Mouse (Mus musculus) adrenal gland, postnatal 4 days (tissue): ENCODE measurements around the gene Trip11. TPM values are rescaled to one million over a fixed set of nuclear protein-coding genes. Genes with fewer than 3 reads are reported as not detected.

Source experiments
- DNase-seq, 2 experiments: peaks; one replicate each; pipeline ENCODE4 v3.0.0; 2021 to 2022; ENCODE audit warnings: low spot score in 2 of 2, mixed read lengths in 2 of 2
- total RNA-seq, 2 experiments: library from RNA; stranded (reverse); gene quantifications; 2 replicates each; pipeline ENCODE4 v1.2.3; 2021

Trip11 gene
- total RNA-seq, 2 experiments from 2014 or later: 32.0 to 36.9 TPM

DNA sequence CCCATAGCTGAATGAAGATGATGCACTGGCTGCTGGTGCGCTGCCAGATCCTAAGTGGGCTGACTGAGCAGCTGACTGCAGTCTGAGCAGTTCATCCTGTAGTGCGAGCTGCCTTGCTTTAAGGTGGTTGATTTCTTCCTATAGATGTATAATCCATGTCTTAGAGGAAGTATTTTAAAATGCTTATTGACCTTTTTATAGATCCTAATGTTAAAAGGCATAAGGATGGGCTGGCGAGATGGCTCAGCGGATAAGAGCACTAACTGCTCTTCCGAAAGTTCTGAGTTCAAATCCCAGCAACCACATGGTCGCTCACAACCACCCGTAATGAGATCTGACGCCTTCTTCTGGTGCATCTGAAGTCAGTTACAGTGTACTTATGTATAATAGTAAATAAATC is 14.1 kb downstream of the Trip11 start:
- DNase-seq: no peak

GRCm38 (mm10) chr12:101897113-101897512 is 16.0 kb downstream of the Trip11 start:
- DNase-seq: no peak

- DNase-seq: no peak
These were observed 19.8 kb downstream of the Trip11 start for GRCm38 (mm10) chr12:101893296-101893695.

DNA sequence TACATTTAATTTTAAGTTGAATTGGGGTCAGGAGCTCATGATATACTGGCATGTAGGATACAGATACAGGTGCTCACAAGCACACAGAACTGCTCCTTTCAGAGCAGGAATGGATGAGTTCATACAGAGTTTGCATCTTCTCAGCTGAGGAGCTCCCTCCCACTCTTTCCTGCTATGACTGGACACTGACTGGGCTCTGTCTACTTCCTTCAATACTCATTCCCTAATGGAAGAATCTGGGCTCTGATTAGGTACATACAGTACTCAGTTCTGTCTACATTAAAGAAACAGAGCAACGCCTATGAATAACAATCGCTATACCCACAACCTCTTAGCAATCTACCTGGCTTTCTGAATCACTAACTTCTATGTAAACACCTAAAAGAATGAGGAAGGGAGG is 20.2 kb downstream of the Trip11 start:
- DNase-seq: no peak

- DNase-seq: no peak
These were observed 22.0 kb downstream of the Trip11 start for GRCm38 (mm10) chr12:101891066-101891465.

GRCm38 (mm10) chr12:101889351-101889750 is 23.7 kb downstream of the Trip11 start:
- DNase-seq: no peak

- no peak for DNase-seq
These were observed 24.8 kb downstream of the Trip11 start for GRCm38 (mm10) chr12:101888312-101888711.

- no peak for DNase-seq
These were observed 28.1 kb downstream of the Trip11 start for GRCm38 (mm10) chr12:101884926-101885325.

DNA sequence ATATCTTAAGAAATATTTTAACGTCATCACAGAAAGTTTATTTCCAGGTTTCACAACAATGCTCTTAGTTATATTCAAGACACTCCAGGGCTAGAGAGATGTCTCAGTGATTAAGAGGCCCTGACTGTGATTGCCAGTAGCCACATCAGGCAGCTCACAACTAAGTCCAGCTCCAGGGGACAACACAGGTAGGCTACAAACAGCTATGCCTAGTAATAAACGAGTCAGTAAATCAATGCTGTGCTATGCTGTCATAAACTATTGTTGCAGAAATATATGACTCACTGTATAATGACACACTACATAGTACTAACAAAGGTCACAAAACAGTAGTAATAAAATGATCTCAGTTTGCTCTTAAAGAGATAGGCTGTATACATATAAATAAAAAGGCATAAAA is 36.7 kb downstream of the Trip11 start:
- DNase-seq: no peak

DNA sequence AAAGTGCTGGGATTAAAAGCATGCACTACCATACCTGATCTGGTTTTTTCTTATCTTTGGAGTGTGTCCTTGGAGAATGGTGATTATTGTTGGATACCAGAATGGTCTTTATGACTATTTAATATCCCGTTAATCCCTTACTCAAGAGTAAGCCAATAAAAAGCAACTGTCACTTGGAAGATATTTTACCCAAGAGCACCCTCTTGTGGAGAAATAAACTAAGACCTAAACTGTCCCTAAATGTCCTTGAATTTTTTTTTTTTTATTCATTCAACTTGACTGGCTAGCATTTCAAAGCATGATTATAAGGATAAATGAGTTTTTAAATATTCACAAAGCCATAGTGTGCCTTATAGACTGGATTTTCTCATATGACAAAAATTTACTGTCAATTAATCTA is 38.0 kb downstream of the Trip11 start:
- no peak for DNase-seq

DNA sequence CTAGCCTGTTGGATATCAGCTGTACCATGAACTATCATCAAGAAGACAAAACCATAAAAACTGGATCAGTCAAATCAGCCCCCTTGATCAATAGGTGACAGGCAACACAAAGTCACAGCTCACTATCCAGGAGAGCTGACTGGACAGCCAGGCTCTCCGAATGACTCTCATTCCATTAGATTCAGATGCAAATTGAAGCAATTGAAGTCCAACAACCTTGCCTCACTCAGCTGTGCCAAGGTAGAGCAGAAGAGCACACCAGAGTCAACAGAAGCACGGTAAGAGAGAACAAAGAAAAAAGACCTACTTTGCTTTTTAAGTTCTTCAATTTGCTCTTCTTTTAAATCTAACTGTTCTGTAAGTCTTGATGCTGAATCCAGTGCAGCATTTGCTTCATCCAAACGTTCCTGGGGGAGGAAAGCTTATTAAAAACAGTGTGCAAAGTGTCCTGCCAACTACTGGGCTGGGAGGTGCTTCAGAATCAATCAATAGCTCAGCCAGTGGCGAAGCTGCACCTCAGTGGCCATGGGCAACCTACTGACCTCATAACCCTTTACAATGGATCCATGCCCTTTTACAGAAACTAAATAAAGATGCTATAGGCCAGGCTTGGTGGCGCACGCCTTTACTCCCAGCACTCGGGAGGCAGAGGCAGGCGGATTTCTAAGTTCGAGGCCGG is 50.6 kb downstream of the Trip11 start:
- no peak for DNase-seq

- DNase-seq: no peak
These were observed 52.8 kb downstream of the Trip11 start for GRCm38 (mm10) chr12:101860256-101860655.

DNA sequence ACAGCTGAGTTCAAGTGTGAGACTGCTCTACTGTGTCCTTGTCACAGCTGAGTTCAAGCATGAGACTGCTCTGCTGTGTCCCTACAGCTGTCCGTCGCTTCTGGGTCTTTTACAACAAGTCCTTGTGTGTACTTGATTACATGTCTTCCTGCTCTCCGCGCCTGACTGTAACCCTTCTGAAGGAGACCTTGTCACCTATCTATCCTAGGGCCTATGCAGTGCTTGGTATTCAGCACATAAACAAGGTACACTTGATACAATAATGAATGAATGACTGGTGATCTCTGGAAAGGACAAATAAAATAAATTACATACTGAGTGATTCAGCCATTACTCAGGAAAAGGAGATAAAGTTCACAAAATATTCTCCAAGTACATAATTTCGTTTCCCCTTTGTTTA is 55.1 kb downstream of the Trip11 start:
- DNase-seq: no peak

GRCm38 (mm10) chr12:101854336-101854735 is 58.7 kb downstream of the Trip11 start:
- DNase-seq: no peak

- DNase-seq: no peak
These were observed 61.1 kb downstream of the Trip11 start for GRCm38 (mm10) chr12:101851846-101852564.

GRCm38 (mm10) chr12:101851314-101851713 is 61.8 kb downstream of the Trip11 start:
- no peak for DNase-seq

- no peak for DNase-seq
These were observed 76.4 kb downstream of the Trip11 start for GRCm38 (mm10) chr12:101836546-101837274.

DNA sequence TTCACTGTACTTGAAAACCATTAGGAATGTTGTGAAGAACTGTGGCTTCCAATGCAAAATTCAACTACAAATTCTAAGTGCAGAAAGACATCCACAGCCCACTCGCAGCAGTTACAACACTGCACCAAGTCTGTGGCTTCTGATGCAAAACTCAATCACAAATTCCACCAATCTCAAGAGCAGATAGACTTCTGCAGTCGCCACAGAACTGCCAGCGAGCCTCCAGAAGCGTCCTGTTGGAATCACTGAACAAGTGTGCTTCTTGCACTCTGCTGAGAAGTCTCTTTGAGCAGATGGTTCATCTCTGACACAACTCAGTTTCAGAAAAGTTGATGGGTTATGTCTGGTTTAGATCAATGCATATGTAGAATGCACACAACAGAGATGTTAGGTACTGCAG is 78.4 kb downstream of the Trip11 start:
- DNase-seq: no peak

DNA sequence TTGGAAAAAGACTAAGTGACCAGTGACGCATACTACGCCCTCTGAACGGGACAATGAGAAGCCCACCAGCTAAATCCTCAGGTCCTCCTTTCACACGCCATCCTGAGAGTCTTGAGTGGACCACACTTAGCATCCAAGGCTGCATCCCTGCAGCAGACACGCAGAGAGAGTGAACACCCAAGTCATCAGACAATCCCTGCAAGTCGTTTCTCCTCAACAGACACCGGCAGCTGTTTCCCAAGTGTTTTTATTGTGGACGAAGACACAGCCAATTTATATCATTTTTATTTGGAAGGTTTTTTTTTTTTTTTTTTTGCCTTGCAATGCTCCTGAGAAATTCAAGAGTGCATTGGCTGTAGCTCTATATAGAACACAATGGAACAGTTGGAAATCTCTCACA is 79.3 kb downstream of the Trip11 start:
- no peak for DNase-seq

GRCm38 (mm10) chr12:101833115-101833506 is 80.0 kb downstream of the Trip11 start:
- no peak for DNase-seq

DNA sequence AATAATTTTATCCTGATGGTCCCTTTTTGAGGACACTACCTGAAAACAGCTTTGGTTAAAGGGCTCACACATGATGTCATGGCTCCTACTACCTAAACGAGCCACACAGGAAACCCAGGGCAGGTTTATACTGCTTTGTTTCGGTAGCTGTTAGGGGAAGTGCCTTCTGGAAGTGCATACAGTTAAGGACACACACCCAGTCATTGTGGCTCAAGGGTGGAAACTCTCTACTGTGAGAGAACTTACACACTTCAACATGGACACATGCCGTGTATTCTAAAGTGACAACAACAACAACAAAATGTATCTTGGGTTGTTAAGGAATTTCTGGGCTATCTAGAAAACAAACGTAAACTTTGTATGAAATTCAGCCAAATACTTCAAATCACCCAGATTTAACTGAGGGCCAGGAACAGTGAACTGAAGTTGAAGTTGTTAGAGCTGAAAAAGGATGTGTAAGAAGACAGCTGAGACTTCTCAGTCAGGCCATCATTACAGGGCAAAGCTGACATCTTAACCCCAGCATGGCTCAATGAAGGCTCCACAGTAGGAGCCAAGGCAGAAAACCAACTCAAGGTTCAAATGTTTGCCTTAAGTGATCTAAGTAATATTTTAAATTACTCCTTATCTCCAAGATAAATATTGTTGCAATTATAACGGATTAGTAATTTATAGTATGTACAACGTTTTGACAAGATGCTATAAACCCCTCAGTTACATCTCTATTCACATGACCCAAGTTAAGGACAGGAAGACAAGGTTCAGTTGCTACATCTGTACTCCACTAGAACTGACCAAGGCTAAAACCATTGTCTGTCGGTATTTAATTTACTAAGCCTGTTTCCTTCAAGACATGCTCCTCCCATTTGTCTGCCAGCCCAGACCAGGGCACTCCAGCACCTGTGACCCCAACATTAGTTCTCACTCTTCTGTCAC is 80.6 kb downstream of the Trip11 start:
- DNase-seq: no peak
